Mouse (Mus musculus) gastrocnemius, adult 8-10 months (tissue): ENCODE data around the gene Rfesd. TPM values are rescaled to one million over a fixed set of nuclear protein-coding genes. Genes with fewer than 3 reads are reported as not detected.

Experiments used
- DNase-seq, 2 experiments: peaks; one replicate each; pipeline ENCODE4 v3.0.0; 2022; ENCODE audit warnings: low spot score in 2 of 2
- total RNA-seq, 4 experiments: library from RNA; stranded (reverse); gene quantifications; 2 replicates each; pipeline ENCODE4 v1.2.4; 2022

Rfesd gene
- total RNA-seq, 4 experiments from 2014 or later = 17.6 to 29.0 (median 22.7) TPM

GRCm38 (mm10) chr13:75981901-75982300 lies 36.6 kb downstream of the Rfesd start:
- no peak for DNase-seq

GRCm38 (mm10) chr13:75976649-75977048 lies 41.9 kb downstream of the Rfesd start:
- DNase-seq = no peak

GRCm38 (mm10) chr13:75976218-75976617 lies 42.3 kb downstream of the Rfesd start:
- DNase-seq = no peak

- DNase-seq = no peak
Observed at GRCm38 (mm10) chr13:75975629-75976028, 42.9 kb downstream of the Rfesd start.

- DNase-seq = no peak
Observed at GRCm38 (mm10) chr13:75974481-75974880, 44.0 kb downstream of the Rfesd start.

- DNase-seq = no peak
Observed at GRCm38 (mm10) chr13:75966850-75967249, 51.7 kb downstream of the Rfesd start, which contains the start of gene Spata9. Gene Spata9 (plus strand): TSS chr13:75967150.

GRCm38 (mm10) chr13:75955357-75955992 lies 63.0 kb downstream of the Rfesd start:
- DNase-seq = no peak

Other genes with a start within 250 kb of the Rfesd start
- 10 to 100 TPM; 23.6 to 32.2 (median 28.3) TPM for gene Glrx, start 178.9 kb downstream of the Rfesd start, total RNA-seq
- gene Rhobtb3, start 74.8 kb downstream of the Rfesd start, total RNA-seq = 10 to 100 TPM; 18.7 to 21.6 (median 20.0) TPM
- gene Spata9, start 51.6 kb downstream of the Rfesd start, total RNA-seq = not detected
- gene Gpr150, start 38.3 kb upstream of the Rfesd start, total RNA-seq = not detected
- gene Arsk, start 79.9 kb upstream of the Rfesd start, total RNA-seq = 1 to 10 TPM; 3.0 to 4.3 (median 3.8) TPM
- 10 to 100 TPM; 13.2 to 16.4 (median 14.2) TPM for gene Ttc37, start 80.0 kb upstream of the Rfesd start, total RNA-seq